Mouse (Mus musculus): ENCODE measurements around the gene Rassf4.
"Not testable (repeated sequence)": the region's sequence is repeated elsewhere in the genome, so short reads cannot be mapped to it uniquely, and the experiment has no call there.

The Rassf4 gene

DNA sequence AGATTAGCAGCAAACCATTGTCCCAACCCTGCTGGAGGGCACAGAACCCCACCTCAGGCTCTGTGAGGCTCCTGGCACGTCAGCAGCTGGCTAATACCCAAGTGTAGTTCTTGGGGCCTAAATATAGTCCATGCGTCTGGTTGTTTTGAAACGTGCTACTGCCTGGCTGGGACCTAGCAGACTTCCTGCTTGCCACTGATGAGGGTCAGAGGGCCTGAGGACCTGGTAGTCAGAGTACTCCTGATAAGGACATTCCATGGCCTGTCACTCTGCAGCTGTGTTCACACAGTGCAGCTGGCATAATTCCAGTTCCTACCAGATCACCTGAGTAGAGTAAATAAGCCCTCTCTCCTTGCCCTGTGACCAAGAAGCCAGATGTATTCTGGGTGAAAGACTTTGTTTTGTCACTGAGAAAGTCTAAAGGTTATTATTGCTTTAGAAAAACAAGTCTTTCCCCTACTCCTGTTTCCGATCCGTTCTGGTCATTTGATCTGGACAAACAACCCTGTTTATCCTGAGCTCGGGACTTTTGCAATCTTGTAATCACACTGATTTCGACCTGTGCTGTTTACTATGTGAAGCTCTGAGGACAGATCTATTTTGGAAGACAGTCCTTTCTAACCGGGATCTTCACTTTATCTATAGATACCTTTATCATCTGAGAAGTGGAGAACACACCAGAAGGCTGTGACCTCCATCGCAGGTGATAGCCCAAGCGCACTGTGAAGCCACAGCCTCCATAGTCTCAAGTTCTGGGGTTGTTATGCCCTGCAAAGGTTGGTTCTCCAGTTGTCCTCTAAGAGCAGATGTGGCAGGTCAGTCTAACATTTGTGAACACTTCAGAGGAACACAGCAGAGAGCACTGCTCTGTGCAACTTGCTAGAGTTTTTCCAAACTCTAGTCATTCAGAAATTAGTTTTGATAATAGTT is 38.2 kb downstream of the Rassf4 start:
- no peak for DNase-seq

DNA sequence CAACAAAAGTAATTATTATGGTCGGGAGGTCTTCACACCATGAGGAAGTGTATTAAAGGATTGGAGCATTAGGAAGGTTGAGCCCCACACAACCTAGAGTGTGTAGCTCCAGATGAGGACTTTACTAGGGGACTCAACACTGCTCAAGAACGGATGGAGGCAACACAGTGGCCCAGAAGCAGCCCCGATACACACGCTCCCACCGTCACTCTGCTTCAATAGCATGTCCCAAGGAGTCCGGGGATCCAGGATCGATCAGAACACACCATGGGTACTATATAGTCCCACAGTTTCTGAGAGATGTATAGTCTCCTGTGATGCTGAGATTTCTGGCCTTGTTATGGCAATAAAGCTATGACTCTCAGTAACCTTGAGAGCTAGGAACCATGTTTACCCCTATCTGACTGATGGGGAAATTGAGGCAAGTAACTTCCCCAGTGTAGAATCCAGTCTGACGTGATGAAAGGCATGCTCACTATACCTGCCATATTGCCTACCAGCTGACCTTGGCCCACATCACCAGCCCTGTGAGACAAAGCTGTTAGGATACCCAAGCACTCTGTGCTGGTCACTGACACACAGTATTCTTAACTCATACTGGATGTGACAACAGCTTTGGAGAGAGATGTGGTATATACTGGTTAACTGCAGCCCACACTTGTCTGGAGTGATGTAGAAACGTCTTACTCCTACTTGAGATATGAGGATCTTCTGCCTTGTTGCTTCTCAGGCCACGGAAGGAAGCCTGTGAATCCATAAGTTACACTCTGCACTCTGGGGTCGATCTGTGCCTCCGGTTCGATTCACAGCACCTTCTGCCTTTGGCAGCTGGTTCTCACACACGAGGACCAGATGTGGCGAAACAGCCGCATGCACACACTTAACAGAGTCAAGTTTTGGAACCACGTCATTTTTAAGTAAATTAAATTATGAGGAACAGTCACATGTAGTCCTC is 39.7 kb downstream of the Rassf4 start:
- DNase-seq, result no peak

DNA sequence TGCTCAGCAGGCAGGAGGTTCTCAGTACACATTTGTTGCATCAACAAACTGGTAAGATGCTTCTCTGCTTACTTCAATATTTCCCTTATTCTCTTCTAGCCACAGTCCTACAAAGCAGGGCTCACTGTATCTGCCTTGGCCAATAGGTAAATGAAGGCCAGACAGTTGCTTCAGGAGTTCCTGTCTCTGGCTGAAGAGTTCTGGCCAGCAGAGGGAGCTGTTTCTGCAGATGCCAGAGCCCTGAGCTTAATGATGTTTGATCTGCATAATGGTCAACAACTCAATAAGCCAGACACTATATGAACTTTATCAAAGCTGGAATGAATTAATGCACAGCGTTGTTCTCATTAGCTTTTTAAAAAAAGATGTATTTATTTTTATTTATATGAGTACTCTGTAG is 41.6 kb downstream of the Rassf4 start:
- DNase-seq, result peak; percentile 80 to 82

DNA sequence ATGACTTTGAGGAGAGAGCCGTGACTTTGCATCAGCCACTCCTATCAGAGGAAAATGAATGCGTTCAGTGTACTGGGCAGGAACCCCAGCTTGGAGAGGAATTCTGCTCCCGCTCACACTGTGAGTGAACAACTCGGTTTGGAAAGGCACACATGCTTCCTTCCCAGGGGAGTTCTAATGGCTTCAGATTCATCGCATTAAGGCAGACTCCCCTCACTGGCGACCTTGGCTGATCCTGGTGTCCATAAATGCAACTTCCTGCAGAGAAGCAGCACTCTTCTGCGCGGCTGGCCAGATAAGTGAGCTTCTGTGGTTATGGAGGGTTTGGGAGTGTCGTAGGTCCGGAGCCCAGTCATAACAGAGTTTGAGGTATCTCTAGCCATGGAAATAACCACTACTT is 44.0 kb downstream of the Rassf4 start:
- no peak for DNase-seq

DNA sequence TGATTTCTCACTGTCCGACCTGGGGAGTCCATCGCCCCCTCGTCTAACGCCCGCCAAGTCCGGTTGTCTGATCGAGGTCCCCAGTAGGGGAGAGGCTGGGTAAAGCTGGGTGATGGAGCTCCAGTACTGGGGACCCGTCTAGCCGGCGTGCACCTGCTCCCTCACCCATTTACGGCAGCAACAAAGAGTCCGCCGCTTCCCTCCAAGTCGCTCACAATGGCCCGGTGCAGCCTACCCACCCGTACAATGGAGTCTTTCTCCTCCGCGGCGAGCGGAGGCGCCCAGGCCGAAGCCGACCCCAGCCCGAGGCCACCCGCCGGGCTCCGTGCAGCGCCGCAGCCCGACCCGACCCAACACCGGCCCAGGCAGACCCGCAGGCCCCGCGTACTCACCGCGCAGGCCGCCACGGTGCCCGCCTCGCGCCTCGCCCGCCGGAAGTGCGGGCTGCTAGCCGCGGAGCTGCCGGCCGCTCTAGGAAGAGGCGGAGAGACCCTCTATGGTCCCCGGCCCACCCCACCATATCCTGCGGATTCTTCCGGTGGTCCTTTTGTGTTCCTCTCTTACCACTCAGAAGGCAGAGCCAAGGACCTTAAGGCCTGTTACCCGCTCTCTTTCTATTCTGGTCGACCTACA is 45.1 kb downstream of the Rassf4 start, which contains the start of gene Zfp422:
Gene Zfp422, minus strand, starts transcription at position 461 of the 633 bp plus-strand sequence.
- DNase-seq, result peak; percentile 66 to 71

DNA sequence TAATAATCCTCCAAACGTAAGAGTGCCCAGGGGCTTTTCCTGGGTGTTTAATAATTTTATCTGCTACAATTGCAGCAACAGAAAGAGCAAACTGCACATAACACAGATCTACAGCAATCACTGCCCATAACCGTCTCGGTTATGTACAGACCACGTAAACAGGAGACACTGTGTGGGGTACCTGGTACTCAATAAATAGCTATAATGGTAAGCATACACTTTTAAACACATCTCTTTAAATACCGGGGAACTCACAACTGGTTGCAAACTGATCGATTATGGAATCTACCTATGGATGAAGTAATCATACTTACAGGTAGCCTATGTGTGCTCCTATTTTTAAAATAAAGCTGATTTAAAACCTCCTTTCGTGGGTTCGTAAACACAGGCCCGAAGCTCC is 45.7 kb downstream of the Rassf4 start:
- DNase-seq, result no peak

DNA sequence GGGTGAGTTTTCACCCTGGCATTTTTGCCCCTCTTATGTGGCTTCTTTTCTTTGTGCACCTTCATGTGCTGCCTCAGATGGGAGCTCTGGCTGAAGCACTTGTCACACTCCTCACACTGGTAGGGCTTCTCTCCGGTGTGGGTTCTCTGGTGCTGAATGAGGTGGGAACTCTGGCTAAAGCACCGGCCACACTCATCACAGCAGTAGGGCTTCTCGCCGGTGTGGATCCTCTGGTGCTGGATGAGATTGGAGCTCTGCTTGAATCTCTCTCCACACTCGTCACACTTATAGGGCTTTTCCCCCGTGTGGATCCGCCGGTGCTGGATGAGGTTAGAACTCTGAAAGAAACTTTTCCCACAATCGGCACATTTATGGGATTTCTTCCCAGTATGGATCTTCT is 47.3 kb downstream of the Rassf4 start:
- not testable (repeated sequence) for DNase-seq

DNA sequence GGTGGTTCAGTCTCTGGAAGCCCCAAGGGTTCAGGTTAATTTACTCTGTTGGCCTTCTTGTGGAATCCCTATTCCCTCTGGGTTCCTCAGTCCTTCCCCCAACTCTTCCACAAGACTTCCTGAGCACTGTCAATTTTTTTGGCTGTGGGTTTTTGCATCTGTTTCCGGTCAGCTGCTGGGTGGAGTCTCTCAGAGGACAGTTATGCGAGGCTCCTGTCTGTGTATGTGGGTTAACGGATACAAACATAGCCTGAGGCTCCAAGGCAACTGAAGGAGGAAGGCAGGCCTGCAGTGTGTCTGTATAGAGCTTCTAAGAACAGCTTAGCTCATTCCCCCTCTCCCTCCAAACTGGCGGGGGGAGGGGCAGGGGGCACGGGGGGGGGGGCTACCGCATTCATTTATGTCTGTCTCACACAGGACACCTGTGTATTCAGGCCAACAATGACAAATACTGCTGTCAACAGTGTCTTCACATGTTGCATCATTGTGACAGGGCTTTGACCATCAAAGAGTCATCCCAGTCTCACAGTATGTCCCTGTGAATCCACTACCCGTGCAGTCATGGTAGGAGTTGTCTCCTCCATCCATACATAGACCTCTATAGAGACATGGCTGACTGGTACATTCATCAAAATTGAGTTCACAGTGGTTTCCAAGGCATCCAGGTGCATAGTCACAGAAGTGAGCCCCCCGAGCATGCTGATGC is 52.3 kb downstream of the Rassf4 start:
- no peak for DNase-seq

DNA sequence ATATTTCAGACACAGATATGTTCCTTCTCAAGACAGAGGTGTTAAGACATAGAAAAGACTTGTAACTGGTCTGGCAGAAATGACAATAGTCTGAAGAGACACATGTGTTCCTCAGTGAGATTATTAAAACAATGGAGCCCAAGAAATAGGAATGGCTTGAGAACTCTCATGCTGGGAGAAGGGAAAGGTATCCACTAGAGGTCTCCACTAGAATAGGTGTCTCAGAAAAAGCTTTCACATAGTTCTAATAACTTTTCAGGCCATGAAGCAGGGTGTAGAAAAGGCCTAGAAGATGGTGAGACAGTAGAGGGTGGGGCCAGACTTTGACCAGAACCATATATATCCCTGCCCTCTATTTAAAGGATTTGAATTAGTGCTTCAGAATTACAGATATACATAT is 55.7 kb downstream of the Rassf4 start:
- no peak for DNase-seq

DNA sequence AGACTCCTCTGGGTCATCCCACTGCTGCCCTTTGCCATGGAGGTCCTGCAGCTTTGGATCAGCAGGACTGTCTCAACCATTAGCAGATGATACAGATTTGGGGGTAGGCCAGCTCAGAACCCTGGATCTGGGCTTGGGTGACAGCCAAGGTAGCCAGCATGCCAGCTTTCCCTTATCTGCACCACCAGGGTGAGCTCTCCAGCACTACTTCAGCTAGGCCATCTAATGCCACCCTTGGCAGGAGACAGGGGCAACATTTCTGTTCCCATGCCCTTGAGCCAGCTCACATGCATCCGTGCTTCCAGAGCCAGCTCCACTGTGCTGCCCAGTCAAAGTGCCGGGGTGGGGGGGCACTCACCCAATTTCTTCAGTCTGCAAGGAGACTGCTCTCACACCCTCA is 58.0 kb downstream of the Rassf4 start:
- DNase-seq, result no peak

DNA sequence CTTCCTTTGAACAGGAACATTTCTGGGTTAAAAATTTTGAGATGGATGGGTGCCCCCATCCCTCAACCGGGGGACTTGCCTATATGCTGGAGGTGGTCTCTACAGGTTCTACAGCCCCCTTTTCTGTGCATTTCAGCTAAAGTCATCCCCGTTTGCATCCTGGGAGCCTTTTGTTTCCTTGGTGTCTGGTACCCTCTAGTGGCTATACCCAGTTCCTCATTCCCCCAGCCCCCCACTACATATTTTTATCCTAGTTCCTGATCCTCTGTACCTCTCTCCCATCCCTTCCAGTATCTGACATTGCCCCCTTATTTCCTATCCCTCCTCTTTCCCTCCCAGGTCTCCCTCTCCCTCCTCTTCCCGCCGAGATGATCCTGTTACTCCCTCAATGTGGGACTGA is 66.5 kb downstream of the Rassf4 start:
- DNase-seq, result no peak

DNA sequence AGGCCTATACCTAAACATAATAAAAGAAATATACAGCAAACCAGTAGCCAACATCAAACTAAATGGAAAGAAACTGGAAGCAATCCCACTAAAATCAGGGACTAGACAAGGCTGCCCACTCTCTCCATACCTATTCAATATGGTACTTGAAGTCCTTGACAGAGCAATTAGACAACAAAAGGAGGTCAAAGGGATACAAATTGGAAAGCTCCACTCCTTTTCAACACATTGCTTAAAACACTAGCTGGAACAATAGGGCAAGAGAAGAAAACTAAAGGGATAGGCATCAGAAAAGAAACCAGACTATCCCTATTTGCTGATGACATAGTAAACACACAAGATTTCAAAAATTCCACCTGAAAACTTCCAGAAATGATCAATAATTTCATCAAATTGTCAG is 72.8 kb downstream of the Rassf4 start:
- not testable (repeated sequence) for DNase-seq

DNA sequence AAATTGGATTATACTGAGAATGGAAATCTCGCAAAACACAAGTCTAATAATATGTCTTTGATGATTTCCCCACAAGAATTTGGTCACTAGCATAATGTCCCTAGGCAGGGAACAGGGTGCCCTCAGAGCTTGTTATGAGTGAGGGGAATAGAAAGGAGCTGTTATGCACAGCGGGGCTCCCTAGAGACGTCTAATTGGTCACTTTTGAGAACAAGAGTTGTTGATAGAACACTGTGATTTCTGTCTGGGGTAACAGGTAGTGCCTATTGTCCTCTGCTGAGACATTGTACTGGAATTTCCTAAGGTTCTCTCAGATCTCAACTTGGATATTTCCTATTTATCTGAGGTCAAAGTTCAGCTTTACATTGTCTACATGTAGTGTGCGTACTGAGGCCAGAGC is 89.7 kb downstream of the Rassf4 start, which contains the start of gene Olfr215:
Gene Olfr215, minus strand, starts transcription at position 101 of the 400 bp plus-strand sequence.
- no peak for DNase-seq

Measured in B cell, adult 2 months (primary cell).